Mouse (Mus musculus) cerebellum, adult 2 months (tissue): ENCODE measurements around the gene Grm6.

Experiments used
- CTCF ChIP-seq: fragments of 200-500 bp; IDR thresholded peaks from 2 replicates; pipeline ENCODE4 v1.5.1; 2011; ENCODE audit warnings: low read depth, mild to moderate bottlenecking, control low read depth, low read length, moderate library complexity, borderline replicate concordance; ENCODE audit not compliant: insufficient read depth
- POLR2A ChIP-seq: fragments of 200-500 bp; IDR thresholded peaks from 2 replicates; pipeline ENCODE4 v1.6.1; 2011; ENCODE audit warnings: low read length, control low read depth, borderline replicate concordance; ENCODE audit not compliant: insufficient read depth

GRCm38 (mm10) chr11:50827010-50827953 lies 23.2 kb upstream of the Grm6 start, which contains the start of gene Zfp354c:
- TF ChIP-seq POLR2A: peak; percentile 92; the same call in 1 of the 2 replicates
- no peak for TF ChIP-seq CTCF
